Mouse (Mus musculus): Measurements from ENCODE around the gene Aoc3.
"Not testable (repeated sequence)": the region's sequence is repeated elsewhere in the genome, so short reads cannot be mapped to it uniquely, and the experiment has no call there.

The Aoc3 gene

DNA sequence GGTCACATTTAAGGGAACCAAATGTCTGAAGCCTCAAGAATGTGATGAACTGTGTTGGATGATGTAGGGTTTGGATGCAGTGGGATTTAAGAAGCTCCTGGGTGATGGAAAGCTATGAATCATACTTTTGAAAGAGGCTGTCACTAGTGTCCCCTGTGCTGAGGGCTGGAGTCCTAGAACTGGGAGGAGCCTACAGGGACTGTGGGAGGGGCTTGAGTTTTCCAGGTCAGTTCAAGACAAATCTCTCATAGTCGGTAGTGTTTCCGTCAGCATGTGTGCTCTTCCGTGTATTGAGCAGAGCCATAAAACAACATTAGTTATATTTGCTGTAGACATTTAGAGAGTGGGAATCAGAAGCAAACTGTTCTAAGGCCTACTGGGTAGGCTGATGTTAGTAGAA lies 3.1 kb upstream of the Aoc3 start:
- no peak for DNase-seq (ENCODE audit: low spot score in 2 of 2)

DNA sequence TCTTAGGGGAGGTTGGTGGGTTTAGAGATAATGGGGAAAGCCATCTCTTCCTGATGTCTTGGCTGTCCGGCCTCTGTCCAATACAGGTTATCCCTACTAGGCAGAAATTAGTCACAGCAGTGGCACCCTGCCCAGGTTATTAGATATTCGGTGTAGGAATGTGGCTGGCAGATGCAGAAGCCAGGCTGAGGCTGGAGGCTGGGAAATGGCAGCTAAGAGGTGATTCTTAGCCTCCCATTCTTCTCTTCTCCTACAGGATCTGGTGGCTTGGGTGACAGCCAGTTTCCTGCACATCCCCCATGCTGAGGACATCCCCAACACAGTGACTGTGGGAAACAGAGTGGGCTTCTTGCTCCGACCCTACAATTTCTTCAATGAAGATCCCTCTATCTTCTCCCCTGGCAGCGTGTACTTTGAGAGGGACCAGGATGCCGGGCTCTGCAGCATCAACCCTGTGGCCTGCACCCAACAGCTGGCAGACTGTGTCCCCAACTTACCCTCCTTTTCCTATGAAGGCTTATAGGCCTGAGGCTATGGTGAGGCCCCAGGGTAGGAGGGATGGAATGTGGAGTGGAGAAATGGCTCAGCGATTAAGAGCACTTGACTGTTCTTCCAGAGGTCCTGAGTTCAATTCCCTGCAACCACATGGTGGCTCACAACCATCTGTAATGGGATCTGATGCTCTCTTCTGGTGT lies 1.3 kb upstream of the Aoc3 start:
- no peak for DNase-seq (ENCODE audit: low spot score in 2 of 2)

DNA sequence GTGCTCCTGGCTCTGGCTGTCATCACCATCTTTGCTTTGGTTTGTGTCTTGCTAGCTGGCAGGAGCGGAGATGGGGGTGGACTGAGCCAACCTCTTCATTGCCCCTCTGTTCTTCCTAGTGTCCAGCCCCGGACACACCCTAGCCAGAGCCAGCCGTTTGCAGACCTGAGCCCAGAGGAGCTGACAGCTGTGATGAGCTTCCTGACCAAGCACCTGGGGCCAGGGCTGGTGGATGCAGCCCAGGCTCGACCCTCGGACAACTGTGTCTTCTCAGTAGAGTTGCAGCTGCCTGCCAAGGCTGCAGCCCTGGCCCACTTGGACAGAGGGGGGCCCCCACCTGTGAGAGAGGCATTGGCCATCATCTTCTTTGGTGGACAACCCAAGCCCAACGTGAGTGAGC lies 556 bp downstream of the Aoc3 start:
- not testable (repeated sequence) for DNase-seq (ENCODE audit: low spot score in 2 of 2)

DNA sequence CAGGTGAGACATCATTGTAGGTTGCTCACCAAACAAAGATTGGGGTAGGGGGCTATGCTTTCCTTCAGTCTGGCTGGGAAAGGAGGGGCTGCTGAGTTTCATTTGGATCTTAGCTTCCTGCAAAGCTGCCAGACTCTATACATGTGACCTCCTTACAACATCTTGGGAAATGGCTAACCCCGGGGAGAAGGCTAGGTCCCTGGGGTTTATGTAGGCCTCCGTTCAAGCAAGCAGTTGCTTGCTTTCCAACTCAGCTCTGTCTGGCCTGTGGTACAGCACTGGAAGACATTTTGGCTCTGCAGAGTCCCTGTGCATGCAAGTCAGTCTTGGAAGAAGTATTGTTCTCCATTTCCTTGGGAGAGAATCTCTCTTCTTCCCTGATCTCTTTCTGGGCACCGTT lies 2.1 kb downstream of the Aoc3 start:
- no peak for DNase-seq (ENCODE audit: low spot score in 2 of 2)

DNA sequence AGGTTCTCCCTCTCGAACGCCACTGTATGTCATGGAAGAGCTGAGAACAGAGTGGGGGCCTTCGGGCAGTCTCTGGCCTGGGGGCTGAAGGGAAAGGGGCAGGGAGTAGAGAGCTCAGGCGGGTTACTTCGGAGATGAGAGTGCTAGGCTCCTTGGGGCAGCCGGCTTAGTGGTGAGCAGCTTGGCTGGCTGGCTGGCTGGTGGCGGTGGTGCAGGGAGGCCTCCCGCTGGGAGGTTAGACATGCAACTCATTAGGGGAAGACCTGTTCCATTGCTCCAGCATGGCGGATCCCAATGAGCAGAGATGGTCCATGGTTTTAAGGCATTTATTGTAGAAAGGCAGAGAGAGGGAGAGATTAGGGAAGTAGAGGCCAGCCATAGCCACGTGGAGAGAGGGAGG lies 3.6 kb downstream of the Aoc3 start:
- no peak for DNase-seq (ENCODE audit: low spot score in 2 of 2)

DNA sequence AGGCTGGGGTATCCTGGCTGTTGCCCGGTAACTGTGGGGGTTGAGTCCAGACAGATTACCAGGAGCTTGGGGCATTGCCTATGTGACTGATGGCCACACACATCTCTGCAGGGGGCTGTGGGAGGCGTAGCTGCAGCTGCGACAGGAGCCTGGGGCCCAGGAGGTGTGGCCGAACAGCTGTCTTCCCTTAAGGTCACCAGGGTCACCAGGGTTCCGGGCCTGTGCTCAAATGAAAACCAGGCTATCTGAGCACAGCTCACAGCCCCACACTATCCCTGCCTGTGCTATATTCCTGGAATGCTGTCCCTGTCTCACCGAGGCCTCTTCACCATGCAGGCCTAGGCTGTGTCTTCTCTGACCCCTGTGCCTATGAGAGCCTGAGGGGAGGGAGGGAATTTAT lies 4.1 kb downstream of the Aoc3 start:
- DNase-seq (ENCODE audit: low spot score in 2 of 2): no peak

DNA sequence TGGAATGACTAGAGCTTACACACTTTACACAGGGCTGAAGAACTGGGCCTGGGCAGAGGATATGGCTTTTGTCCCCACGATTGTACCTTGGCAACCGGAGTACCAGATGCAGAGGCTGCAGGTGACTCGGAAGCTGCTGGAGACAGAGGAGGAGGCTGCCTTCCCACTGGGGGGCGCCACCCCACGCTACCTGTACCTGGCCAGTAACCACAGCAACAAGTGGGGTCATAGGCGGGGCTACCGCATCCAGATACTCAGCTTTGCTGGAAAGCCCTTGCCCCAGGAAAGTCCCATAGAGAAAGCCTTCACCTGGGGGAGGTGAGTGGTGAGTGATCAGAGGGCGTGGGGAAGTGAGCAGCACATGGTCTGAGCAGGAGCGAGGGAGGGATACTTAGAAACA lies 5.3 kb downstream of the Aoc3 start:
- DNase-seq (ENCODE audit: low spot score in 2 of 2): no peak

DNA sequence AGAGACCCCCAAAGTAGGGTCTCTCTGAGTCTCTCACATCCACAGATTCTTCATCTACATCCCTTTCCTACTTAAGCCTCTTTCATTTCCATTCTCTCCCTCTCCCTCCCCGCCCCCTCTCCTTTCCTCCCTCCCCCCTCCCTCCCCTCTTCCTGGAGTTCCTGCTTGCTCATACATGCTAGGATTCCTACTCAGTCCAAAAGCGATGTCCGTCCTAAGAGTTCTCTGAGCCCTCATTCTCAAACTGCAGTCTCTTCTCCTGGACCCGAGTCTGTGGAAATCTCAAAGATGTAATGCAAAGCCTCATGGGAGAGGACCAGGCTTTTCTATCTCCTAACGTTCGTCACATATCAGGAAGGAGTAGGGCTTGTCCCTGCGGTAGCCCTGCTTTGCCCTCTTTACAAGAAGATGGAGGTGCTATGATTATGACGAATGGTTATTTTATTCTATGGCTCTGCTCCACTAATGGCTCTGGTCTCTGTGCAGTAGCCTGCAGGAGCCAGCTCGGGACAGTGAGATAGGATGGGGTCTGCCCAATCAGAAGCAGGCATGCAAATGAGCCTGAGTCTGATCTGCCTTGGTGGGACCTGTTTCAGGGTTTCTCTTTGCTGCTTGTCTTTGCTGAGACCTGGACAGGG lies 7.8 kb downstream of the Aoc3 start:
- no peak for DNase-seq (ENCODE audit: low spot score in 2 of 2)

DNA sequence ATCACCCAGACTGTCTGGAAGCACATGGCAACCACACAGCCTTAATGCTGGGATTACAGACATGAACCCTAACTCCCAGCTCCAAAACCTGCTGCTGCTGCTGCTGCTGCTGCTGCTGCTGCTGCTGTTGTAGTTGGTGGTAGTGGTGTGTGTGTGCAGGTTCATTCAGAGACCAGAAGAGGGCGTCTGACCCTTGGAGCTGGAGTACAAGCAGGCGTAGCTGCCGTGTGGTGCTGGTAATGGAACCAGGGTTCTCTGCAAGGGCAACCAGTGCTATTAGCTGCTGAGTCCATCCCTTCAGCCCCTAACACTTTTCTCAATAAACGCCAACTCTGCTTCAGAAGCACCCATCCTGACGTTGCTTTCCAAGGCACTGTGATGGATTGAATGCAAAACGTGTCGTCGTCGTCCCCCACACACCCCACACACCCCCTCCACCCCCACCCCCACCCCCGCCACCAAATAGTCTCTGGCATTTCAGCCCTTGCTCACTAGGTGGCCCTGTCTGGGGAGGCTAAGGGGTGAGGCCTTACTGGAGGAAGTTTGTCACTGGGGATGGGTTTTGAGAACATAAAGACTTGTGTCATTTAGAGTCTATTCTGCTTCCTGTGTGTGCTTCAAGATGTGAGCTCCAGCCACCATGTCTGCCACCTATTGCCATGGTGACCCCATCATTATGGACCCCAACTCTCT lies 16.8 kb downstream of the Aoc3 start:
- DNase-seq (ENCODE audit: low spot score in 2 of 2): no peak

DNA sequence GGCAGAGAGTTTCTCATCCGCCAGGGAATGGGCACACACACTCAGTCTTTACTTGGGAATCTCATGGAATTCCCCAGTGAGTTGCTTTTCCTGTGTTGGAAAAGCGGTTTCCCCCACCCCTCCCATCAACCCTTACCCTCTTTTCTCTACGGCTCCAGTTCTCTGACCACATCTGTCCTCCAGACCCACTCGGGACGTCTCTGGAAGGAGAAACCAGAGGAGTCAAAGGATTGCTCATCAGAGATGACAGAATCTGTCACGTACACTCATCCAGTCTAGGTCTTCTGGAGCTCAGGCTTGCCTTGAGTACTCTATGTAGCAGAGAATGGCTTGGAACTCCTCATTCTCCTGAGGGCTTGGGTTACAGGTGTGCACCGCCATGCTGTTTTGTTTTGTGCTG lies 18.4 kb downstream of the Aoc3 start:
- no peak for DNase-seq (ENCODE audit: low spot score in 2 of 2)

DNA sequence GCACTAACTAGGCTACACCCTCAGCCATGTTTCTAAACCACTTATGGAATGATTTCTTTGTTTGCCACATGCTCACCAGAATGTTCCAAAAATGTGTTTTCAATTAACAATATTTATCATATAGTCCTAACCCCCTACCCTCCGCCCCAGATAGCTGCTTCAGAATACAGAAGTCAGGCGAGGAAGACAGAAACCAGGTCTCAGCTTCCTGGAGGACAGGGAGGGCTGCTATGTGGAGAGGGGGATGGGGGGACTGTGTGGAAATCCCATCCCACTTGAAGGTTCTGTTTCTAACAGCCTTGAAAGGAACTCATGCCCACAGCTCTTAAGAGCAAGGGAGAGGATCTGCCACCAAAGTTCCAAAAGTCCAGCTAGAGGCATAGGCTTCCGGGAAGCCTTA lies 18.8 kb downstream of the Aoc3 start:
- DNase-seq (ENCODE audit: low spot score in 2 of 2): no peak

DNA sequence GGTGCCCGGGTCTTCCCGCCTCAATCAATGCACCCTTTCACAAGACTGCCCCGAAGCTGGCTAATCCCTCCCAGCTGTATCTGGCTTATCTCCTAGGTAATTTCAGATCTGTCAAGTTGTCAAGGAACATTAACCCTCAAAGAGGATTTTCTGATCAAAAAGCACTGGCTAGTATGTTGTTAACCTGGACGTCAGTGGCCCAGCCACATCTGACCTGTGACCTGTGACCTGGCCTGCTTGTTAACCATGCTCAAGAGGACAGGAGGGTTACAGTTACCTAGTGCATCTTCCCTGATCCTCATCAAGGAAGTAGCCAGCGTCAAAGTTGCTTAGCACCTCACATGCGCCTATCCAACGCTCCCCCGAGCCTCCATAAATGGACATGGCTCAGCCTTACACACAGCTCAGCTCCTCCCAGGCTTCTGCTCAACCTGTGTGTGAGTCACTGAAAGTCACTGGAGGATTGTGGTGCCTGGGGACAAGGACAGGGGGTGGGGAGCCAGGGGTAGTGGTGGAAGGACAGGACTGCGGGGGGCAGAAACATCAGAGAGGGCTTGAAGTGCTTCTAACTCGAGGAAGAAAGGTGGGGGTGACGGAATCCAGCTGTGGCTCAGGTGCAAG lies 20.8 kb downstream of the Aoc3 start:
- no peak for DNase-seq (ENCODE audit: low spot score in 2 of 2)

DNA sequence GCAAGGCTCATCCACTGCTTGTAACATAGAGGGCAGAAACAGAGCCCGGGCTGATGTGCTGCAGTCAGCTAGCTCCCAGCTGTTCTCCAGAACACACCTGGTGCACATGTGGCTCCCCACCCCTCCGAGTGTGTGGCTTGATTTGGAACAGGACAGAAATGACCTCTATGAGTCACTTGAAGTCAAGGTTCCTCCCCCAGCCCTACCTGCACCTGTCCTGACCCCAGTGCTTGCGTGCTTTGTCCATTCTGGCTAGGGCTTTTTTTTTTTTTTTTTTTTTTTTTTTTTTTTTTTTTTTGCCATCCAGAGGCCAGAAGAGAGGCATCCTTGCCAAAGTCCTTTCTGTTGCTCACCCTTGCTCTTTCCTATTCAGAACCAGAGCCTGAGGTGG lies 21.3 kb downstream of the Aoc3 start:
- no peak for DNase-seq (ENCODE audit: low spot score in 2 of 2)

DNA sequence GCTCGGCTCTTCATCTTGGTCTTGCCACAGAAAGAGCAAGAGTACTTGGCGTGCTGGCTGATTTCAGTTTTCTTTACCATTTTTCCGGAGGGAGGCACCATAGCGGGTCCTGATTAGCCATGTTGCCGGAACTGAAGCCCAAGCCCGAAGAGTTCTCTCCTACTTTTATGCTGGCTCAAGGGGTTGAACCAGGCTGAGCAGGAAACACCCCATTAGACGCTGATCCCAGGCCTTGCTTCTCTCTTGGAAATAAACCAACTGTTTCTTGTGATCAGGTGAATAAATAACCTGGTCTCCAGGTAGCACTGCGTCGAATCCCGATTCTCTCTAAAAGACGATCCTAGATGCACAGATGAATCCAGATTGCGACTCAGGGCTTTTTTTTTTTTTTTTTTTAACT lies 23.0 kb downstream of the Aoc3 start:
- DNase-seq (ENCODE audit: low spot score in 2 of 2): no peak

DNA sequence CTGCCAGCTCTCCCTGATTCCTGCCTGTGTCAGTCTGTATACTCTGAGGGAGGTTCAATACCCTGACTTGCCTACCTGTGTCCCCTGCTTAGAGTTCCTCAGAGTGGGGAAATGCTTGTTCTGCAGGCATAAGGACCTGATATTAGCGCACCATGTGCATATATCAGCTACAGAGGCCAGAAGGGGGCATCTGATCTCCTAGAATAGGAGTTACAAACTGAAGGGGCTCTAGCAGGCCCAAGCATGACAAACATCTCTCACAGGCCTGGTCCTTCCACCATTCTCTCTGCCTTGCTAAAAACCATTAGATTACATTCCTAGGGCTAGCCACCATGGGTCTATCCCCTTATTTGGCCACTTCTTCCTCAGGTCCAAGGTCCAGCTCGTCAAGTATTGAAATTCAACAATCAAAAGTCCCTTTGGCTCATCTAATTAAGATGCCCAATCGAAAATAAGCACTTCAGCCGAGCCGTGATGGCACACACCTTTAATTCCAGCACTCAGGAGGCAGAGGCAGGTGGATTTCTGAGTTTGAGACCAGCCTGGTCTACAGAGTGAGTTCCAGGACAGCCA lies 24.1 kb downstream of the Aoc3 start:
- DNase-seq (ENCODE audit: low spot score in 2 of 2): no peak

DNA sequence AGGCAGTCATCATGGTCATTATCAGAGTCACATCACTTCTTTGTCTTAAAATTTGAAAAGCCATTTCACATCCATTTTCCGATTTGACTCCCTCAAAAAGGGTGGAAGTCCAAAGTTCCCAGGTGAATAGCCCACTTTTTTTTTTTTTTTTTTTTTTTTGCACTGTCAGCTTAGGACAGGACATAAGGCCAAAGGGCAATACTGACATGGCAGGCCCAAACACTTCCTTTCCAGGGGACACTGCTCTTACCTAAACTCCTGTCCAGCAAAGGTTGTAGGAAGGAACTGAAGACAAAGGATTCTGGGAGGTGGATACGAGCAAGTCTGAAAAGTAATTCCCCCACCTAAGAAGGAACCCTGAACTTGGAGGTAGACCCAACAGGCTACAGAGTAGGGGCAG lies 25.5 kb downstream of the Aoc3 start:
- no peak for DNase-seq (ENCODE audit: low spot score in 2 of 2)

DNA sequence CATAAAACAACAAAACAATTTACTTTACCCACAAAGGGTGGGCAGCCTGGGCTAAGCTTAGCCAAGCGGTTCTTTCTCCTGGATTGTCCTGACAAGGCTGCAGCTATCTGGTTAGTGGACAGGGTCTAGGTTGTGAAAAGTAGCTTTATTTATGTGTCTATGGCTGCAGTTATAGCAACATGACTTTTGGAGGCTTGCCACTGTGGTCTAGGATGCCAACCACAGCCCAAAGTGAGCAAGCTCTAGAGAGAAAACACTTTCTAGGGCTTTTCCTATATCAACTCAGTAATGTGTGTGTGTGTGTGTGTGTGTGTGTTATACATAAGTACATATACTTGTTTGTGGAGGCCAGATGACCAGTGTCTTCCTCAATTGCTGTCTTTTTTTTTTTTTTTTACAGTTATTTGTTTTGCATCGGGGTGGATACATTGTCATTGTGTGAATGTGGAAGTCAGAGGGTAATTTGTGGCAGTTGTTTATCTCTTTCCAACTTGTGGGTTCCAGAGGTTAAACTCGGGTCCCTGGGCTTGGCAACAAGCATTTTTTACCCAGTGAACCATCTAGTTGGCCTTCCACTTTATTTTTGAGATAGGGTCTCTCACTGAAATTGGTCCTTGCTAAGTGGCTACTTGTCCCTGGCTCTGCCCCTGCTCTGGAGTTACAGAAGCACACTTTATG lies 27.2 kb downstream of the Aoc3 start:
- DNase-seq (ENCODE audit: low spot score in 2 of 2): no peak

DNA sequence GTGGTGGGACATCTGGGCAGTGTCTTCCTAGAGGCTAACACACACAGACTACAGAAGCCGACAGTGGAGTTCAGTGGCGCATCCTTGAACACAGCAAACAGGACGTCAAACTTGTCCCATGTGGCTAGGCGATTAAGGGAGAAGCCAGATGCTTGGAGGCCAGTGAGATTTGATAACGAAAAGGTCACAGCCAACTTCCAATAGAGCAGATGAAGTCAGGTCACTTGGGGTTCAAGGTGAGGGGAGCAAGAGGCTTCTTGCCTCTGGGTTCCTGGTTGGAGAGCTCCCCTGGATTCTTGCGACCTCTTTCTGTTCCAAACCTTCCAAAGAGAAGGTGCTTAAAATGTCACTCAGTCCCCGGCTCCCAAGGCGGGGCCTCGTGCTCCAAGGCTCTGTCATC lies 29.4 kb downstream of the Aoc3 start:
- no peak for DNase-seq (ENCODE audit: low spot score in 2 of 2)

DNA sequence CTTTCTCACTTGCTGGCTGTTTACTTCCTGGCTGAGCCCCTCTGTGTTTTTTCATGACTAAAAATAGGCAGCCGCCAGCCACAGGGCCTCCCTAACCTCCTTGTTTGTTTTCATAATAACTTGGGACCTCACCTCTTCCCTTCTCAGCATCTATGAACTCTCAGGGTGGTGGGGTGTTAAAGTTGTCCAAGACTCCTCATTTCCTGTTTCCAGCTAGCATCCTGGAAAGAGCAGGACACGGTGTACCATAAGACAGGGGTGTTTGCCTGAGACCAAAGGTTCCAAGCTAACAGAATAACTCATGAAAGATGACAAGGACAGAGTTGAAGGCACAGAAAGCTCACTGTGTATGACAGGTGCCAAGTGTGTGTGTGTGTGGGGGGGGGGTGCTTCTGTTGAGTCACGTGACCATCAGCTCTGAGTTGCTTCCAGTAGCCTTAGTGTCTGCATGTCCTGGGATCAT lies 30.3 kb downstream of the Aoc3 start:
- no peak for DNase-seq (ENCODE audit: low spot score in 2 of 2)

DNA sequence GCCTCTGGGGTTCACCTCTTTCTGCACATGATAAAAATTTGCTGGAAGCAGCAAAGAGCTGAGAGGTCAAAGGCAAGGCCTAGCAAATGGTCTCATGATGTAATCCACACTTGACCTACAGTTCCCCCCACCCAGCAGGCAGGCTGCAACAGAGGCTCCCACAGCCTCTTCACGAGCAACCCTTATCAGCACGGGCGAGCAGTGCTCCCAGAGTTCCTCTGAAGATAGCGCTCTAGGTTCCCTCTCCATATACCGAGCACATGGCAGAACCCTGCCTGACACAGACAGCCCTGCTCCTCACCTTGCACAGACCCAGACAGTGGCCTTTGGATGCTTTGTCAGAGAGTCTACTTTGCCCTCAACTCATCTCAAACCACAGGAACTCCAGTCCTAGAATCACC lies 34.1 kb downstream of the Aoc3 start:
- DNase-seq (ENCODE audit: low spot score in 2 of 2): no peak

DNA sequence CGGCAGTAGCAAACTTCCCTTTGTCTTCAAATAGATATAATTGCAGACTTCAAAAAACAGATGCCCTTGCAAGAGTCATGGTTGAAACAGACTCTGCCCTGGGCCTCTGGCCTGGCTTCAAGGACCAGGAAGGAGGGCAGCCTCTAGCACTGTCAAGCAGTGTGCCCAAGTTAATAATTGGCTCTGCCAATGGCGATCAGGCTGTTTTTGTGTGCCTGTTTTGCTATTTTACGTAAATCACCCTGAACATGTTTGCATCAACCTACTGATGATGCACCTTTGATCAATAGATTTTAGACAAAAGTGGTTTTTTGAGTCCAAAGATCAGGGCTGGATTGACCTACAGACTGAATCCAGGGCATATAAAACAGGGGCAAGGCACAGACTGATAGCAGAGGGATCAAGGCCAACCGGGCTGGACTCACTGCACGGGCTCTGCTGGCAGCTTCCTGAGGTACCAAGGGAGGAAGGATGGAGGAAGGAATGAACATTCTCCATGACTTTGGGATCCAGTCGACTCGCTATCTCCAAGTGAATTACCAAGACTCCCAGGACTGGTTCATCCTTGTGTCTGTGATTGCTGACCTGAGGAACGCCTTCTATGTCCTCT lies 37.0 kb downstream of the Aoc3 start, which contains the start of gene G6pc:
Gene G6pc (plus strand): TSS at position 236 of the 610 bp plus-strand sequence.
- DNase-seq (ENCODE audit: low spot score in 2 of 2): no peak
